Mouse (Mus musculus): Measurements from ENCODE around the gene Pole2. TPM values are rescaled to one million over a fixed set of nuclear protein-coding genes. Genes with fewer than 3 reads are reported as not detected.

The Pole2 gene
- total and polyA plus RNA-seq, 3 experiments, result 14.4 to 89.5 (median 18.0) TPM

DNA sequence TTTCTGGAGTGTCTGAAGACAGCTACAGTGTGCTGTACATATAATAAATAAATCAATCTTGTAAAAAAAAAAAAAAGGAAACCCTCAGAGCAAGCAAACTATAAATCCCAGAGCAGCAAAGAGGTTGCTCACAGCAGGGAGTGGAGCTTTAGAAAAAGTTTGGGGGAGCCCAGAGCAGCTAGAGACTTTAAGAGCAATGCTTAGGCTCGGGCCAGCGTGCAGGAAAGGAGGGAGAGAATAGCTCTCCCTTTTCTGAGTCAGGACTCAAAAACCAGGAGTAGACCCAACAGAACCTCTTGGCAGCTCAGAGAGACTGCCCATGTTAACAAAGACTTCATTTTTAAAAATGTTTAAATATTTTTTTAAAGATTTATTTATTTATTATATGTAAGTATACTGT, 41.0 kb upstream of the Pole2 start:
- TF ChIP-seq SMC3 (IDR thresholded peaks at IDR 0.05; ENCODE audit: low read depth, low read length), result no peak
- no peak for TF ChIP-seq CHD2 (IDR thresholded peaks at IDR 0.05; ENCODE audit: low read length)
- no peak for TF ChIP-seq ZC3H11A (IDR thresholded peaks at IDR 0.05; ENCODE audit: low read depth, low read length)
- TF ChIP-seq ZNF384 (IDR thresholded peaks at IDR 0.05; ENCODE audit: low read depth, low read length), result no peak
- no peak for TF ChIP-seq BHLHE40 (IDR thresholded peaks at IDR 0.05; ENCODE audit: borderline replicate concordance, low read depth, low read length)
- TF ChIP-seq EP300 (IDR thresholded peaks at IDR 0.05; ENCODE audit: low read depth in 1 of 2, low read length in 2 of 2), result no peak
- TF ChIP-seq TBP (IDR thresholded peaks at IDR 0.05; ENCODE audit: low read depth, low read length), result no peak
- TF ChIP-seq JUND (IDR thresholded peaks at IDR 0.05; ENCODE audit: low read depth, low read length), result no peak
- no peak overlapping the region for H3K27ac ChIP-seq (ENCODE audit: control insufficient read depth, low read depth, low read length)
- no peaks in the 10 kb centered on the region for H3K36me3 ChIP-seq (ENCODE audit: control insufficient read depth in 1 of 2, insufficient read depth in 2 of 2, low read length in 2 of 2)
- H3K4me1 ChIP-seq (ENCODE audit: control insufficient read depth in 1 of 2, insufficient read depth in 2 of 2, low read length in 2 of 2), result no peaks in the 10 kb centered on the region
- H3K4me3 ChIP-seq (ENCODE audit: control insufficient read depth in 1 of 2, insufficient read depth in 1 of 2, low read depth in 2 of 2, low read length in 2 of 2), result no peak overlapping the region
- H3K79me2 ChIP-seq (ENCODE audit: control insufficient read depth, insufficient read depth, low read length, poor library complexity), result no peaks in the 10 kb centered on the region
- no peak for DNase-seq (ENCODE audit: low read depth, low spot score)
- no peaks in the 10 kb centered on the region; a peak in 1 of 4 replicates for H3K27me3 ChIP-seq (ENCODE audit: control insufficient read depth in 1 of 2, insufficient read depth in 2 of 2, low read length in 2 of 2)
- H3K9me3 ChIP-seq (replicated peaks; ENCODE audit: insufficient read depth, low read length), result no peaks in the 10 kb centered on the region
- H3K9ac ChIP-seq (ENCODE audit: control insufficient read depth, low read depth, low read length, poor library complexity, severe bottlenecking), result no peak overlapping the region

DNA sequence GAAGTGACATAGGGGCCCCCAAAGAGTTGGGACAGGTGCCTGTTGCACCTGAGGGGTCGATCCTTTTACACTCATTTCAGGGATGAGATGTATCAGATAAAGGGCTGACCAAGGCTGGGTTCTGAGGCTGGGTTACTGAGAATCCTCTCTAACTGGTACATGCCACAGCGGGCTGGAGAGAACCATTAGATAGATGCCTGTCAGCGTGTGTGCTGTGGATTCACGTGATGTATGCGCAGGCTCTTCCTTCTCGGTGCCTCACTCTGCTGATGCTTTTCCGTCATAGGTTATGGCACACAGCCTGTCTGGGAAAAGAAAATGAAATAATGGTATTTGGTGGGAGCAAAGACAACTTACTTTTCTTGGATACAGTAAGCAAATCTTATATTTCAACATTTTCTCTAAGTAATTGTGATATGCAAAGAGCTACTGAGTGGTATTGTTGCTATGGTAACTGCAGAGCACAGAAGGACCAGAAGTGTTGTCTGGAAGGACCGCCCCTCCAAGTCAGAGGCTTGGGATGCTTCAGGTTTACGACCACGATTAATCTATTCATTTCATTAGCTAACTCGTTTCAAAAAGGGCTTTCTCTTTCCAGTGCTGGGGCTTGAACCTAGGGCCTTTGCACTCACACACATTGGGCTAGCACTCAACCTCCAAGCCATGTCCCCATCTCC, 40.1 kb upstream of the Pole2 start:
- no peaks in the 10 kb centered on the region for H3K36me3 ChIP-seq (ENCODE audit: control insufficient read depth in 1 of 2, insufficient read depth in 2 of 2, low read length in 2 of 2)

DNA sequence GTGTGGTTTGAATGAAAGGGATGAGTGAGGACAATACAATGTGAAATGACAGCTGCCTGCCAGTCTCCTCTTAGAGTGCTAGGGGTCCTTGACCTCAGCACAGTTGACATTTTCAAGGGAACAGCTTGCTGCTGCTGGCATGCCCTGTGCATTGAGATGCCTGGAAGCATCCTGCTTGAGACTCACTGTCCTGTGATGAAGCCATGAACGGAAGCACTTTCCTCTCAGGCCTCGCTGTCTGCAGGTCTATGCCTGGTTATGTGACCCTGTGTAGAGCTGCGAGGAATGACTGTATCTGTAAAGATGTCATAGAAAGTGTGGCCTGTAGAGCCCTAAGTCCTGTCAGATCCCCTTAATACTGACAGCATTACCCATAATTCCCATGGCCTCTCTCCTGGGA, 37.0 kb upstream of the Pole2 start:
- H3K27me3 ChIP-seq (ENCODE audit: control insufficient read depth in 1 of 2, insufficient read depth in 2 of 2, low read length in 2 of 2), result peaks cover 0 to 2% of the 10 kb centered on the region in 2 experiments; a peak in 1 of 4 replicates

More for the DNA sequence above, 40.1 kb upstream of the Pole2 start:
- no peak for DNase-seq (ENCODE audit: low read depth, low spot score)
- H3K9ac ChIP-seq (ENCODE audit: control insufficient read depth, low read depth, low read length, poor library complexity, severe bottlenecking), result no peak overlapping the region
- H3K27ac ChIP-seq (ENCODE audit: control insufficient read depth, low read depth, low read length), result no peak overlapping the region
- TF ChIP-seq RAD21 (IDR thresholded peaks at IDR 0.05; ENCODE audit: low read depth, low read length) (no peak), TBP (IDR thresholded peaks at IDR 0.05; ENCODE audit: low read depth, low read length) (no peak), USF1 (IDR thresholded peaks at IDR 0.05; ENCODE audit: low read depth, low read length) (no peak), EP300 (IDR thresholded peaks at IDR 0.05; ENCODE audit: low read depth in 1 of 2, low read length in 2 of 2) (no peak), KAT2A (conservative IDR thresholded peaks at IDR 0.05; ENCODE audit: low read depth, low read length) (no peak), HCFC1 (IDR thresholded peaks at IDR 0.05; ENCODE audit: low read depth, low read length) (no peak), NRF1 (IDR thresholded peaks at IDR 0.05; ENCODE audit: insufficient read depth, low read depth, low read length, poor library complexity, severe bottlenecking) (no peak), ZNF384 (IDR thresholded peaks at IDR 0.05; ENCODE audit: low read depth, low read length) (no peak), NELFE (IDR thresholded peaks at IDR 0.05; ENCODE audit: low read depth, low read length) (no peak), ELF1 (IDR thresholded peaks at IDR 0.05; ENCODE audit: low read depth, low read length) (no peak), MAX (IDR thresholded peaks at IDR 0.05; ENCODE audit: low read length) (no peak), GATA1 (IDR thresholded peaks at IDR 0.05; ENCODE audit: low read depth, low read length) (no peak), MEF2A (IDR thresholded peaks at IDR 0.05; ENCODE audit: extremely low read depth, insufficient replicate concordance, low read depth, low read length, poor library complexity, severe bottlenecking) (no peak), POLR2AphosphoS5 (IDR thresholded peaks at IDR 0.05; ENCODE audit: borderline replicate concordance, low read depth, low read length) (no peak)
- H3K79me2 ChIP-seq (ENCODE audit: control insufficient read depth, insufficient read depth, low read length, poor library complexity), result no peaks in the 10 kb centered on the region
- no peaks in the 10 kb centered on the region for H3K4me1 ChIP-seq (ENCODE audit: control insufficient read depth in 1 of 2, insufficient read depth in 2 of 2, low read length in 2 of 2)
- no peaks in the 10 kb centered on the region for H3K9me3 ChIP-seq (replicated peaks; ENCODE audit: insufficient read depth, low read length)
- H3K27me3 ChIP-seq (ENCODE audit: control insufficient read depth in 1 of 2, insufficient read depth in 2 of 2, low read length in 2 of 2), result no peaks in the 10 kb centered on the region; a peak in 1 of 4 replicates
- H3K4me3 ChIP-seq (ENCODE audit: control insufficient read depth in 1 of 2, insufficient read depth in 1 of 2, low read depth in 2 of 2, low read length in 2 of 2), result no peak overlapping the region

More for the DNA sequence above, 37.0 kb upstream of the Pole2 start:
- no peak for DNase-seq (ENCODE audit: low read depth, low spot score)
- H3K4me3 ChIP-seq (ENCODE audit: control insufficient read depth in 1 of 2, insufficient read depth in 1 of 2, low read depth in 2 of 2, low read length in 2 of 2), result no peak overlapping the region
- no peaks in the 10 kb centered on the region for H3K36me3 ChIP-seq (ENCODE audit: control insufficient read depth in 1 of 2, insufficient read depth in 2 of 2, low read length in 2 of 2)
- no peaks in the 10 kb centered on the region for H3K9me3 ChIP-seq (replicated peaks; ENCODE audit: insufficient read depth, low read length)
- H3K9ac ChIP-seq (ENCODE audit: control insufficient read depth, low read depth, low read length, poor library complexity, severe bottlenecking), result no peak overlapping the region
- TF ChIP-seq KAT2A (conservative IDR thresholded peaks at IDR 0.05; ENCODE audit: low read depth, low read length), result no peak
- TF ChIP-seq CHD2 (IDR thresholded peaks at IDR 0.05; ENCODE audit: low read length), result no peak
- TF ChIP-seq SIN3A (IDR thresholded peaks at IDR 0.05; ENCODE audit: low read length), result no peak
- no peak for TF ChIP-seq TCF12 (IDR thresholded peaks at IDR 0.05; ENCODE audit: low read depth, low read length)
- TF ChIP-seq ZKSCAN1 (IDR thresholded peaks at IDR 0.05; ENCODE audit: low read depth, low read length), result no peak
- TF ChIP-seq POLR2AphosphoS2 (IDR thresholded peaks at IDR 0.05; ENCODE audit: low read length), result no peak
- no peak for TF ChIP-seq MXI1 (IDR thresholded peaks at IDR 0.05; ENCODE audit: low read depth, low read length)
- no peak for TF ChIP-seq RCOR1 (IDR thresholded peaks at IDR 0.05; ENCODE audit: low read depth, low read length)
- TF ChIP-seq NELFE (IDR thresholded peaks at IDR 0.05; ENCODE audit: low read depth, low read length), result no peak
- no peak for TF ChIP-seq JUND (IDR thresholded peaks at IDR 0.05; ENCODE audit: low read depth, low read length)
- no peak for TF ChIP-seq POLR2AphosphoS5 (IDR thresholded peaks at IDR 0.05; ENCODE audit: borderline replicate concordance, low read depth, low read length)
- no peak for TF ChIP-seq ZNF384 (IDR thresholded peaks at IDR 0.05; ENCODE audit: low read depth, low read length)
- no peak for TF ChIP-seq USF2 (IDR thresholded peaks at IDR 0.05; ENCODE audit: borderline replicate concordance in 1 of 2, insufficient read depth in 1 of 2, low read depth in 1 of 2, low read length in 2 of 2)
- no peak for TF ChIP-seq UBTF (IDR thresholded peaks at IDR 0.05; ENCODE audit: borderline replicate concordance, insufficient read depth, low read depth, low read length)
- no peak for TF ChIP-seq MAFK (IDR thresholded peaks at IDR 0.05; ENCODE audit: borderline replicate concordance, low read depth, low read length)
- TF ChIP-seq EP300 (IDR thresholded peaks at IDR 0.05; ENCODE audit: low read depth in 1 of 2, low read length in 2 of 2), result no peak
- H3K79me2 ChIP-seq (ENCODE audit: control insufficient read depth, insufficient read depth, low read length, poor library complexity), result no peaks in the 10 kb centered on the region
- H3K4me1 ChIP-seq (ENCODE audit: control insufficient read depth in 1 of 2, insufficient read depth in 2 of 2, low read length in 2 of 2), result no peaks in the 10 kb centered on the region
- no peak overlapping the region for H3K27ac ChIP-seq (ENCODE audit: control insufficient read depth, low read depth, low read length)

Measured in MEL (cell line).